Mouse (Mus musculus) stomach, embryonic 14.5 days (tissue): ENCODE data around the gene Ces2e. TPM values are rescaled to one million over a fixed set of nuclear protein-coding genes. Genes with fewer than 3 reads are reported as not detected.
"Not testable (repeated sequence)": the region's sequence is repeated elsewhere in the genome, so short reads cannot be mapped to it uniquely, and the experiment has no call there.

Experiments used
- ATAC-seq: fragments of 200-750 bp; cut with Nextera tagmentation; 2 replicates; pipeline ENCODE4 v1.8.0; 2017; ENCODE audit warnings: low read depth, moderate TSS enrichment; ENCODE audit not compliant: insufficient number of reproducible peaks, insufficient read depth, low FRiP score
- H3K27ac ChIP-seq: fragments of 300-500 bp; sonication (generic); 2 replicates; pipeline ENCODE4 v1.5.1; 2014; ENCODE audit warnings: mild to moderate bottlenecking, low read length, moderate library complexity, mixed read lengths
- H3K27me3 ChIP-seq: fragments of 300-500 bp; sonication (generic); 2 replicates; pipeline ENCODE4 v1.6.1; 2014; ENCODE audit warnings: low read length, control low read depth, mixed read lengths; ENCODE audit not compliant: control insufficient read depth, insufficient read depth
- H3K36me3 ChIP-seq: fragments of 300-500 bp; sonication (generic); 2 replicates; pipeline ENCODE4 v1.6.1; 2014; ENCODE audit warnings: mild to moderate bottlenecking, control low read depth, low read length, moderate library complexity, mixed read lengths; ENCODE audit not compliant: control insufficient read depth, insufficient read depth
- H3K4me1 ChIP-seq: fragments of 300-500 bp; sonication (generic); 2 replicates; pipeline ENCODE4 v1.6.1; 2014; ENCODE audit warnings: low read length, control low read depth, mixed read lengths; ENCODE audit not compliant: control insufficient read depth, insufficient read depth
- H3K4me2 ChIP-seq: fragments of 300-500 bp; sonication (generic); replicated peaks from 2 replicates; pipeline ENCODE4 v1.6.1; 2014; ENCODE audit warnings: low read depth, low read length, control low read depth
- H3K4me3 ChIP-seq: fragments of 300-500 bp; sonication (generic); 2 replicates; pipeline ENCODE4 v1.5.1; 2014; ENCODE audit warnings: low read depth, low read length, control low read depth
- H3K9ac ChIP-seq: fragments of 300-500 bp; sonication (generic); replicated peaks from 2 replicates; pipeline ENCODE4 v1.6.1; 2014; ENCODE audit warnings: low read depth, mild to moderate bottlenecking, control low read depth, low read length, moderate library complexity, mixed read lengths
- H3K9me3 ChIP-seq: fragments of 300-500 bp; sonication (generic); 2 replicates; pipeline ENCODE4 v1.6.1; 2016; ENCODE audit warnings: low read depth, low read length, control low read depth; ENCODE audit not compliant: control insufficient read depth
- WGBS: fragments of 180-500 bp; shearing (Covaris S2); extraction: QIAGEN DNeasy Blood & Tissue Kit; methylation state at CpG from one replicate; pipeline ENCODE4 v1.1.7; 2014; 5-methylcytosine and 5-hydroxymethylcytosine counted together
- polyA plus RNA-seq: library from polyadenylated mRNA; unstranded; fragments of >200 nt; fragmentation: Nextera tagmentation; extraction: Ambion mirVana; gene quantifications from 2 replicates; pipeline ENCODE4 v1.2.1, GENCODE M21; 2014

Gene Ces2e
- polyA plus RNA-seq = 0.17 and 0.28 TPM in 2 replicates

DNA sequence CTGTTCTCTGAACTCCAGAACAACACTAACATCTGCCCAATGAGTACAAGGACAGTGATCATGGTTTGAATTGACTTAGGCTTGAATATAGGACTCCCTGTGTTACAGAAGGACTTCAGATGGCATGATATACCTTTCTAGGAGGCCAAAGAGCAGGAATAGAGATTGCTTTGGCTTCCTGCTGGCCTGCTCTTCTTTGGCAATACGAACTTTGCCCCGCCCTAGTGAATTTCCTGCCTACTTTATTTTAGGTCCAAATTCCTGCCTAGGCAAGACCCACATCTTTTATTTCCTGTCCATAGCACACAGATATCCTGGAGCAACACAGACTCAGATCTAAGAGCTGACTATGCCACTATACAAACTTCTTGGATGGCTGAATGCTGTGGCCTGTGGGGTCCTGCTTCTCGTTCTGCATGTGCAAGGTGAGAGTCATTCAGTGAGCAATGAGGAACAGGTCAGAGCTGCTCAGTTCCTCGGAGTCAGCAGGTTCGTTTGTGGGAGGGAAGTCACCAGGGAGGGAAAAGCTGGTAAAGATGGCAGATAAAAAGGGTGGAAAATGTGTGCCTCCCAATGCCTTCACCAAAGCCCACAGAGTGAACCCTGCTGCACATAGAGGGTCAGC lies at the start of gene Ces2e:
Ces2e (plus strand) TSS at position 289 of the 625 bp plus-strand sequence.
- no peaks in the 10 kb centered on the region for H3K27me3 ChIP-seq
- ATAC-seq = no peak
- WGBS = 65% methylated on average over 5 of the region's 5 CpGs
- no peak within 1 kb of the TSS for H3K4me3 ChIP-seq
- no peaks in the 10 kb centered on the region for H3K9me3 ChIP-seq
- no peaks in the 10 kb centered on the region for H3K36me3 ChIP-seq
- H3K27ac ChIP-seq = no peak within 1 kb of the TSS
- H3K4me1 ChIP-seq = no peaks in the 10 kb centered on the region
- H3K9ac ChIP-seq = no peak within 1 kb of the TSS
- no peak within 1 kb of the TSS for H3K4me2 ChIP-seq

DNA sequence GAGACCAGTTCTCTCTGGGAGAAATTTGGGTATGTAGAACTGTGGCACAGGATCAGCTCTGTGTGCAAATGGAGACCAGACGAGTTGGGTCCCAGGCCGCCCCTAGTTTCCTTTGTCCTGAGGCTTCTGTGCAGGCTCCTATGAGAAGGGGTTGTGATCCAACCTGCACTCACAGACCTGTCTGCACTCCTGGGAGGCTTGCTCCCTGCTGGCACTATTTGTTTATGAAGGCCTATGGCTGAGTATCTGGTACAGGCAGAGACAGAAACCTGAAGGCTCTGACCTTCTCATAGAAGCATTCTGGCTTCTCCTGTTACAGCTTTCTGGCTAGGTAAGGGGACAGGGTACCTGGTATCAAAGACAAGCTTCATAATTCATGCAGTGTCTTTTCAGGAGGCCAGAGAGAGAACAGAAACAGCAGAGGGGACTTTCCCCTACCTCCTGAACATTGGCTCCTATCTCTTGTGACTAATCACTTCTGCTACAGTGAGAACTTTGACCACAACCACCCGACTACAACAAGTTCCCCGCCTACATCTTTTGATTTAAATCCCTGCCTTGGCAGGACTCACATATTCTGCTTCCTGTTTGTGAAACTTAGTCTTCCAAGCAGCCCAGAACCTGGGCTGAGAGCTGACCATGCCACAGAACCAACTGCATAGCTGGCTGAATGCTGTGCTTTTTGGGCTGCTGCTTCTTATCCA lies 39.7 kb upstream of the Ces2e start:
- not testable (repeated sequence) for H3K36me3 ChIP-seq, H3K4me2 ChIP-seq, H3K9ac ChIP-seq, H3K4me3 ChIP-seq, H3K27ac ChIP-seq, ATAC-seq, H3K9me3 ChIP-seq, H3K4me1 ChIP-seq, H3K27me3 ChIP-seq
- WGBS = no CpG with 5 or more reads among the region's 4 CpGs

DNA sequence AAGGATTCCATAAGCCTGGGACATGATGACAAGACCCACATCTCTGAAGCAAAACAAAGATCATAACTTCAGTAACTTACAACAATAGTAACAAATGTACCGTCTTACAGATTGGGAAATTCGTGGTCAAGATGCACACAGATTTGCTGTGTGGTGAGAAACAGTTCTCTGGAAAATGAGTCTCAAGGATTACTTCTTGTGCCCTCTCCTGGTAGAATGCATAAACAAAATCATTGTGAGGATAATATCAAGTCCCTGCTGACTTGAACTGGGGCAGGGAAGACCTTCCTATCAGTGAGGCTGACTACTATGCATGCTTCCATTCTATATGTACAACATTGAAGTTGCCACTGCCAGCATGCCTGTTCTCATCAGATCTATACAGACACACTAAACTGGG lies 24.3 kb upstream of the Ces2e start:
- 78% methylated on average over 2 of the region's 2 CpGs for WGBS
- ATAC-seq = no peak

DNA sequence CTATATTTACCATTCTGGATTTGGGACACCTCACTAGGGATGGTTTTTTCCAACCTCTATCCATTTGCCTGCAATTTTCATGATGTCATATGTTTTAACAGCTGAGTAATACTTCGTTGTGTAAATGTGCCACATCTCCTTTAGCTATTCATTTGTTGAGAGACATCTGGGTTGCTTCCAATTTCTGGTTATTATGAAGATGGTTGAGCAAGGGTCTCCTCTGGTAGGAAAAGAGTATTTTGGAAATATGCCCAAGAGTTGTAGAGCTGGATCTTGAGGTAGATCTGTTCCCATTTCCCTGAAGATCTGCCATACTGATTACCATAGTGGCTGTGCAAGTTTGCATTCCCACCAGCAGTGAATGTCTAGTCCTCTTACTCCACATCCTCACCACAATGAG lies 18.9 kb upstream of the Ces2e start:
- Histone ChIP-seq H3K27ac (no peak overlapping the region), H3K36me3 (no peaks in the 10 kb centered on the region), H3K4me3 (no peak overlapping the region), H3K9me3 (no peaks in the 10 kb centered on the region), H3K27me3 (no peaks in the 10 kb centered on the region), H3K4me1 (no peaks in the 10 kb centered on the region), H3K4me2 (no peak overlapping the region), H3K9ac (no peak overlapping the region)
- WGBS = 66% methylated on average over 1 of the region's 1 CpGs
- ATAC-seq = no peak

More for the DNA sequence above, 24.3 kb upstream of the Ces2e start:
- no peaks in the 10 kb centered on the region for H3K9me3 ChIP-seq
- H3K27me3 ChIP-seq = no peaks in the 10 kb centered on the region
- no peaks in the 10 kb centered on the region for H3K36me3 ChIP-seq
- no peak overlapping the region for H3K4me3 ChIP-seq
- H3K27ac ChIP-seq = no peak overlapping the region
- no peak overlapping the region for H3K4me2 ChIP-seq
- no peak overlapping the region for H3K9ac ChIP-seq
- no peaks in the 10 kb centered on the region for H3K4me1 ChIP-seq

DNA sequence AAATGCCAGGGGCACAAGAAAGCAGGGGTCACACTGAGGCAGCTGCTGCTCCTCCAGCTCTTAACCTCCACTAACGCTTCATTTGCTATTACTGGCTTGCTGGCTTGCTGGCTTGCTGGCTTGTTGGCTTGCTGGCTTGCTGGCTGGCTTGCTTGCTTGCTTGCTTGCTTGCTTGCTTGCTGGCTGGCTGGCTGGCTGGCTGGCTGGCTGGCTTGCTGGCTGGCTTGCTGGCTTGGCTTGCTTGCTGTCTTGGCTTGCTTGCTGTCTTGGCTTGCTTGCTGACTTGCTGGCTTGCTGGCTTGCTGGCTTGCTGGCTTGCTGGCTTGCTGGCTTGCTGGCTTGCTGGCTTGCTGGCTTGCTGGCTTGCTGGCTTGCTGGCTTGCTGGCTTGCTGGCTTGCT lies 17.0 kb upstream of the Ces2e start:
- not testable (repeated sequence) for H3K9me3 ChIP-seq, H3K4me1 ChIP-seq, H3K4me3 ChIP-seq, H3K4me2 ChIP-seq, H3K9ac ChIP-seq, ATAC-seq, H3K27me3 ChIP-seq, H3K36me3 ChIP-seq, H3K27ac ChIP-seq
- WGBS = 61% methylated on average over 1 of the region's 1 CpGs

DNA sequence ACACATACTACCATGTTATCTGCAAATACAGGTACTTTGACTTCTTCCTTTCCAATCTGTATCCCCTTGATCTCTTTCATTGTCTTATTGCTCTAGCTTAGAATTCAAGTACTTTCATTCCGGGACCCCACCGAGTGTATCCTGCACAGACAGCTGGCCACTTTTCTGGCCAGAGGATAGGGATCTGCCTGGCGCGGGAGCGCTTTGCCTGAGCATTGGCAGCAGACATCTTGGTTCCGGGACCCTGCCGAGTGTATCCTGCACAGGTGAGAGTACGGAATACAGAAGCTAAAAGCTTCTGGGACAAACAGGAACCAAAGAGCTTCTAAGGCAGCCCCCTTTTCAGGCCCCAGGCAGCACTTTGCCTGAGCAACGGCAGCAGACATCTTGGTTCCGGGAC lies 16.4 kb upstream of the Ces2e start:
- not testable (repeated sequence) for H3K4me1 ChIP-seq, H3K9ac ChIP-seq, H3K27ac ChIP-seq, ATAC-seq, H3K4me2 ChIP-seq, H3K36me3 ChIP-seq, H3K9me3 ChIP-seq, H3K4me3 ChIP-seq, H3K27me3 ChIP-seq
- WGBS = 93% methylated on average over 10 of the region's 10 CpGs

DNA sequence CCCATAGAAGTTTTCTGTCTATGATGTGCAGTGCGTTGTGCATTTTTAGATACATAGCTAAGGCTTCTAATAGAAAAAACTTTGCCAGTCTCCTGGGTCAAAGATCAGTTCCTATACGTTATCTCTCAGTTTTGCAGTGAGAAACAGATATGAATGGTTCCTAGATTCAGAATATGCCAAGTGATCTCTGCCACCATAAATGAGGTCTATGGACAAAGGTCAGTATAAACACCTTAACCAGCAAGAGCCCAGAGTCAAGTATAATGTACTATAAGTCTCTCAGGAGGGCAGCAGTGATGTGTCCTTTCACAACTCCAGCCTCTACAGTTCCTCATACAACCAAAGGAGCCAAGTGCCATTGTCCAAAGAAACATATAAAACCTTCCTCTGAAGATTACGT lies 1.2 kb downstream of the Ces2e start:
- Histone ChIP-seq H3K27ac (no peak overlapping the region), H3K9me3 (no peaks in the 10 kb centered on the region), H3K9ac (no peak overlapping the region), H3K36me3 (no peaks in the 10 kb centered on the region), H3K4me3 (no peak overlapping the region), H3K4me2 (no peak overlapping the region), H3K4me1 (no peaks in the 10 kb centered on the region), H3K27me3 (no peaks in the 10 kb centered on the region)
- 84% methylated on average over 3 of the region's 3 CpGs for WGBS
- ATAC-seq = no peak

DNA sequence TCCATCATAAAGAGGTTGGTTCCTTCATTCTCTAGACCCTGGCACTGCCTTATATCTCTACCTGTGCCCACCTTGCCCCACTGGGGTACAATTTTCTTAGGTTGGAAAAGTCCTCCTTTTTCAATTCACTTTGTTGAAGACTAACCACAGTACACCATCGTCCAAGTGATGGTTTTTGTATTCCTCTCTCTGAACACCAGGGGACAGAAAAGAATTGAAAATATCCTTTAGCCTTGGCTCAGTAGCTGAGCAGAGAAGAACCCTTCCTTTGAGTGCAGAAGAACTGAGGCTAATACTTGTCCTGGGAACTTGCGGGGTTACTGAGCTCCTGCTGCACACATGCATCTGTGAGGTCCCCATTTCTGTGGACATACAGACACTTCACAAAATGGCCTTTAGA lies 18.6 kb downstream of the Ces2e start:
- 77% methylated on average over 2 of the region's 2 CpGs for WGBS
- Histone ChIP-seq H3K9ac (no peak overlapping the region), H3K9me3 (no peaks in the 10 kb centered on the region), H3K36me3 (no peaks in the 10 kb centered on the region), H3K4me1 (no peaks in the 10 kb centered on the region), H3K27me3 (no peaks in the 10 kb centered on the region), H3K27ac (no peak overlapping the region), H3K4me2 (no peak overlapping the region), H3K4me3 (no peak overlapping the region)
- ATAC-seq = no peak

DNA sequence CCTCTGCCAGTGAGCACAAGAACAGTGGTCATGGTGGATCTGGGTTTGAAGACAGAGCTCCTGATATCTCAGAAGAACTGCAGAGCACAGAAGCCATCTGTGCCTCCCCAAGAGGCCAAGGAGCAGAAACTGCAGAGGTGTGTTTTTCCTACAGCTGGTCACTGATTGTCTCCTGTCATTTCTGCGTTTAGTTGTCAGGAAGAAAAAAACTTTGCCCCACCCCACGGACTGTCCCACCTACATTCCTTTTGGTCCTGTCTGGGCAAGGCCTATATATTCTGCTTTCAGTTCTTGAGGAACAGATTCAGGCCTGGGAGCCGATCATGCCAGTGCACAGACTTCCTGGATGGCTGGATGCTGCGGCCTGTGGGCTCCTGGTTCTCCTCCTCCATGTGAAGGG lies 21.0 kb downstream of the Ces2e start, which contains the start of gene Ces2f:
Ces2f (plus strand) TSS at position 301 of the 400 bp plus-strand sequence.
- 81% methylated on average over 4 of the region's 4 CpGs for WGBS
- no peak within 1 kb of the TSS for H3K27ac ChIP-seq
- no peak within 1 kb of the TSS for H3K4me3 ChIP-seq
- no peak for ATAC-seq
- H3K9ac ChIP-seq = no peak within 1 kb of the TSS
- no peaks in the 10 kb centered on the region for H3K36me3 ChIP-seq
- H3K27me3 ChIP-seq = no peaks in the 10 kb centered on the region
- no peak within 1 kb of the TSS for H3K4me2 ChIP-seq
- no peaks in the 10 kb centered on the region for H3K4me1 ChIP-seq
- H3K9me3 ChIP-seq = no peaks in the 10 kb centered on the region
